Mouse (Mus musculus) CH12.LX (cell line): Measurements from ENCODE around the gene Hs1bp3. TPM values are rescaled to one million over a fixed set of nuclear protein-coding genes. Genes with fewer than 3 reads are reported as not detected.

Experiments used
- DNase-seq: peaks from one replicate; pipeline ENCODE4 v3.0.0-alpha.2; 2013; ENCODE audit errors: extremely low read depth
- H3K27ac ChIP-seq: 2 replicates; pipeline ENCODE4 v1.5.1; 2012; ENCODE audit warnings: low read depth, mild to moderate bottlenecking, control low read depth, moderate library complexity; ENCODE audit not compliant: insufficient read depth
- H3K27me3 ChIP-seq: replicated peaks from 2 replicates; pipeline ENCODE3; 2012; ENCODE audit warnings: inconsistent platforms
- H3K36me3 ChIP-seq, 2 experiments: replicated peaks in 1 of 2; 2 replicates each; pipeline versions ENCODE3 to v1.6.1; 2012; ENCODE audit warnings: inconsistent platforms in 1 of 2, low read length in 1 of 2, mild to moderate bottlenecking in 1 of 2, mixed read lengths in 1 of 2, moderate library complexity in 1 of 2; ENCODE audit not compliant: control insufficient read depth in 1 of 2, insufficient read depth in 1 of 2
- H3K4me1 ChIP-seq, 2 experiments: 2 replicates each; pipeline ENCODE4 v1.6.1; 2012; ENCODE audit warnings: inconsistent platforms in 1 of 2, moderate library complexity in 1 of 2; ENCODE audit not compliant: insufficient read depth in 2 of 2, control insufficient read depth in 1 of 2
- H3K4me2 ChIP-seq: 2 replicates; pipeline ENCODE4 v1.6.1; 2012; ENCODE audit warnings: low read depth, mild to moderate bottlenecking, control low read depth; ENCODE audit not compliant: poor library complexity, insufficient read depth, severe bottlenecking
- H3K4me3 ChIP-seq, 3 experiments: fragments of 150-350 bp in 1 of 3; sonication (generic) in 1 of 3; replicated peaks in 1 of 3; 2 replicates each; pipeline versions ENCODE3 to v1.5.1; 2011 to 2012; ENCODE audit warnings: low read depth in 2 of 3, low read length in 2 of 3, mild to moderate bottlenecking in 2 of 3, moderate library complexity in 2 of 3, control low read depth in 1 of 3, improper control_type of control experiment in 1 of 3, inconsistent platforms in 1 of 3, mixed read lengths in 1 of 3; ENCODE audit not compliant: poor library complexity in 1 of 3
- H3K79me2 ChIP-seq: replicated peaks from 2 replicates; pipeline ENCODE4 v1.6.1; 2012; ENCODE audit warnings: mild to moderate bottlenecking, moderate library complexity; ENCODE audit not compliant: control insufficient read depth, poor library complexity, insufficient read depth, severe bottlenecking; ENCODE audit errors: extremely low read depth
- H3K9ac ChIP-seq: 2 replicates; pipeline ENCODE4 v1.6.1; 2012; ENCODE audit warnings: low read depth, mild to moderate bottlenecking, control low read depth, moderate library complexity; ENCODE audit not compliant: insufficient read depth
- H3K9me3 ChIP-seq: replicated peaks from 2 replicates; pipeline ENCODE3; 2012; ENCODE audit warnings: low read length, inconsistent platforms, mixed read lengths
- CHD2 ChIP-seq: IDR thresholded peaks from 2 replicates; pipeline ENCODE4 v1.6.1; 2011; ENCODE audit warnings: low read length, improper control_type of control experiment
- ELF1 ChIP-seq: IDR thresholded peaks from 2 replicates; pipeline ENCODE4 v1.6.1; 2014; ENCODE audit warnings: low read depth, mild to moderate bottlenecking, inconsistent platforms, low read length, improper control_type of control experiment
- ETS1 ChIP-seq: conservative IDR thresholded peaks from 2 replicates; pipeline ENCODE4 v1.6.1; 2012; ENCODE audit warnings: low read depth, mild to moderate bottlenecking, inconsistent platforms, low read length, improper control_type of control experiment, moderate library complexity
- JUN ChIP-seq: IDR thresholded peaks from 2 replicates; pipeline ENCODE4 v1.6.1; 2011; ENCODE audit warnings: low read depth, mild to moderate bottlenecking, low read length, improper control_type of control experiment, moderate library complexity; ENCODE audit not compliant: insufficient read depth
- MAFK ChIP-seq: IDR thresholded peaks from 2 replicates; pipeline ENCODE4 v1.6.1; 2011; ENCODE audit warnings: low read length, improper control_type of control experiment; ENCODE audit not compliant: insufficient replicate concordance
- MAX ChIP-seq: IDR thresholded peaks from 2 replicates; pipeline ENCODE4 v1.6.1; 2011; ENCODE audit warnings: low read length, improper control_type of control experiment
- MEF2A ChIP-seq: IDR thresholded peaks from 2 replicates; pipeline ENCODE4 v1.6.1; 2014; ENCODE audit warnings: low read depth, mild to moderate bottlenecking, inconsistent platforms, low read length, improper control_type of control experiment, borderline replicate concordance
- MXI1 ChIP-seq: IDR thresholded peaks from 2 replicates; pipeline ENCODE4 v1.6.1; 2011; ENCODE audit warnings: mild to moderate bottlenecking, low read depth, low read length, improper control_type of control experiment
- NELFE ChIP-seq: IDR thresholded peaks from 2 replicates; pipeline ENCODE4 v1.6.1; 2011; ENCODE audit warnings: low read depth, low read length, improper control_type of control experiment
- PAX5 ChIP-seq: IDR thresholded peaks from 2 replicates; pipeline ENCODE4 v1.6.1; 2012; ENCODE audit warnings: low read length, inconsistent platforms, mixed read lengths
- RCOR1 ChIP-seq: conservative IDR thresholded peaks from 2 replicates; pipeline ENCODE4 v1.6.1; 2012; ENCODE audit warnings: low read depth, mild to moderate bottlenecking, inconsistent platforms, low read length, improper control_type of control experiment
- SIN3A ChIP-seq: IDR thresholded peaks from 2 replicates; pipeline ENCODE4 v1.6.1; 2012; ENCODE audit warnings: low read length, improper control_type of control experiment, inconsistent platforms
- TCF12 ChIP-seq: IDR thresholded peaks from 2 replicates; pipeline ENCODE4 v1.6.1; 2014; ENCODE audit warnings: low read depth, mild to moderate bottlenecking, inconsistent platforms, low read length, improper control_type of control experiment
- UBTF ChIP-seq: IDR thresholded peaks from 2 replicates; pipeline ENCODE4 v1.6.1; 2012; ENCODE audit warnings: low read depth, mild to moderate bottlenecking, inconsistent platforms, low read length, improper control_type of control experiment, moderate library complexity
- USF1 ChIP-seq: IDR thresholded peaks from 2 replicates; pipeline ENCODE4 v1.6.1; 2014; ENCODE audit warnings: low read depth, mild to moderate bottlenecking, inconsistent platforms, low read length, improper control_type of control experiment
- ZC3H11A ChIP-seq: IDR thresholded peaks from 2 replicates; pipeline ENCODE4 v1.6.1; 2012; ENCODE audit warnings: low read depth, mild to moderate bottlenecking, inconsistent platforms, low read length, improper control_type of control experiment
- ZKSCAN1 ChIP-seq: IDR thresholded peaks from 2 replicates; pipeline ENCODE4 v1.6.1; 2012; ENCODE audit warnings: low read depth, inconsistent platforms, low read length, improper control_type of control experiment, borderline replicate concordance
- ZMIZ1 ChIP-seq: IDR thresholded peaks from 2 replicates; pipeline ENCODE4 v1.6.1; 2012; ENCODE audit warnings: low read depth, mild to moderate bottlenecking, inconsistent platforms, low read length, improper control_type of control experiment
- ZNF384 ChIP-seq: IDR thresholded peaks from 2 replicates; pipeline ENCODE4 v1.6.1; 2012; ENCODE audit warnings: low read depth, low read length, improper control_type of control experiment, inconsistent platforms
- dilution Hi-C: fragments of 300-500 bp; cut with MboI; formaldehyde crosslinking; loops from 2 replicates; pipeline ENCODE4 v1.14.3; 2020; ENCODE audit warnings: low sequenced_read_pairs; ENCODE audit not compliant: extremely low pct_unique_long_range_greater_than_20kb, extremely low pct_ligation_motif_present
- in situ Hi-C: fragments of 300-500 bp; cut with MboI; formaldehyde crosslinking; loops from 3 replicates; pipeline ENCODE4 v1.14.3; 2019; ENCODE audit warnings: low sequenced_read_pairs, low pct_ligation_motif_present, low pct_unique_long_range_greater_than_20kb, mixed read lengths
- polyA plus RNA-seq: library from polyadenylated mRNA; unstranded; fragments of >175 nt; gene quantifications from 2 replicates; pipeline ENCODE4 v1.2.1, GENCODE M21; 2012; ENCODE audit warnings: low read depth; ENCODE audit not compliant: insufficient read length
- total RNA-seq, 2 experiments: library from RNA; depleted of rRNA; stranded (reverse); fragments of 300-350 nt in 1 of 2; fragments of >200 nt in 1 of 2; gene quantifications; 2 replicates each; pipeline ENCODE4 v1.2.3; 2012 to 2014

Gene Hs1bp3
- total and polyA plus RNA-seq, 3 experiments = 2.6 to 10.1 (median 4.7) TPM

DNA sequence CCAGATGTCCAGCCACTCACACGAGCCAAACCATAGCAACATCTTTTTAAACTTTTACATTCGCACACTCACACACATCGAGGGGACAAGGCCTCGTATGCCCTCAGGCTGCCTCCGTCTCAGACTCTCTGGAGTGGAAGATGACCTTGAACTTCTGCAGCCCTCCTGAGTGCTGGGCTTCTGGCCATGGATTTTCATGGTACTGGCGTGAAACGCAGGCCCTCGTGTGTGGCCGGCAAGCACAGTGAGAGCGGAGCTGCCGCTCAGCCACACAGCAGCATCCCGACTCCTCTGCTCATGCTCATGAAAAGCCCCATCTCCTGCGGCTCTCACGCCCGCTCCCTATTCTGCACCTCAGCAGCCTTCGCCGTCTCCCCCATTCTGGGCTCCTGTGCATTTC is 2.2 kb upstream of the Hs1bp3 start:
- TF ChIP-seq MAX (no peak), MXI1 (no peak), ZC3H11A (no peak), USF1 (no peak), TCF12 (no peak), SIN3A (no peak), ELF1 (no peak), RCOR1 (no peak), ETS1 (no peak)
- Histone ChIP-seq H3K9me3 (no peaks in the 10 kb centered on the region), H3K27ac (no peak overlapping the region), H3K4me2 (no peak overlapping the region), H3K4me1 (peaks cover 11 to 30% of the 10 kb centered on the region in 2 experiments), H3K27me3 (peaks cover 9% of the 10 kb centered on the region), H3K36me3 (peaks cover 0 to 15% of the 10 kb centered on the region in 2 experiments), H3K4me3 (no peak overlapping the region), H3K9ac (no peak overlapping the region), H3K79me2 (no peaks in the 10 kb centered on the region)
- DNase-seq = no peak
- in situ Hi-C loops (loop anchor here (25.0 kb wide), 1 partner anchor 701 kb away; no protein-coding TSS in a partner anchor), dilution Hi-C loops (no loop called here)

DNA sequence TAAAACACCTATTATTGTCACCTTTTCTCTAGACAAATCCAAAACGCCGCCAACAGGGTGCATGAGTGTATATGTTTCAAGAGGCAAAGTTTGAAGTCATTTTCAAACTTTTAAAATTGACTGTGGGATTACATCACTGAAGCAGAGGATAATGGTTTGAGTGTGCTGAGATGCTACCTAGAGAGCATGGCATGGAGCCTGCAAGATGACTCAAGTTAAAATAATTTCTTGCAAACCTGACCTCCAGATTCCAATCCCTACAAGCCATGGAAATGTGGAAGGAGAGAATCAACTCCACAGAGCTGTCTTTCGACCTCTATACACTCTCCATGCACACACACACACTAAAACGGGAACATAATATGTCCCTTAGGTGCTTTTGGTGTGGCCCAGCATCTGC is 966 bp upstream of the Hs1bp3 start:
- Histone ChIP-seq H3K4me1 (peaks cover 11 to 20% of the 10 kb centered on the region in 2 experiments), H3K27me3 (peaks cover 9% of the 10 kb centered on the region), H3K27ac (no peak overlapping the region), H3K9me3 (no peaks in the 10 kb centered on the region), H3K4me2 (no peak overlapping the region), H3K79me2 (no peaks in the 10 kb centered on the region), H3K9ac (no peak overlapping the region), H3K36me3 (peaks cover 0 to 26% of the 10 kb centered on the region in 2 experiments), H3K4me3 (no peak overlapping the region)
- DNase-seq = no peak
- TF ChIP-seq UBTF = no peak
- TF ChIP-seq NELFE = no peak
- no peak for TF ChIP-seq JUN
- TF ChIP-seq PAX5 = no peak
- no peak for TF ChIP-seq CHD2
- TF ChIP-seq ZNF384 = no peak
- TF ChIP-seq ZKSCAN1 = no peak
- TF ChIP-seq ZMIZ1 = no peak
- TF ChIP-seq MEF2A = no peak
- no peak for TF ChIP-seq MAX
- no peak for TF ChIP-seq ETS1
- TF ChIP-seq MAFK = no peak
- in situ Hi-C loops = loop anchor here (25.0 kb wide), 1 partner anchor 700 kb away; no protein-coding TSS in a partner anchor
- dilution Hi-C loops = no loop called here
